Mouse (Mus musculus) brown adipose tissue, adult 24 weeks (tissue): ENCODE results near the gene Pik3r4. TPM values are rescaled to one million over a fixed set of nuclear protein-coding genes. Genes with fewer than 3 reads are reported as not detected.
"Not testable (repeated sequence)": the region's sequence is repeated elsewhere in the genome, so short reads cannot be mapped to it uniquely, and the experiment has no call there.

Source experiments
- H3K27ac ChIP-seq: fragments of 200-500 bp; replicated peaks from 2 replicates; pipeline ENCODE4 v1.5.1; 2012; ENCODE audit warnings: low read depth, mild to moderate bottlenecking, low read length
- H3K4me1 ChIP-seq: fragments of 200-500 bp; 2 replicates; pipeline ENCODE4 v1.6.1; 2012; ENCODE audit warnings: low read length, mixed read lengths; ENCODE audit not compliant: control insufficient read depth, insufficient read depth, insufficient read length
- H3K4me3 ChIP-seq: fragments of 200-500 bp; 2 replicates; pipeline ENCODE4 v1.5.1; 2012; ENCODE audit warnings: low read depth, mild to moderate bottlenecking, low read length, moderate library complexity; ENCODE audit not compliant: insufficient read depth
- polyA plus RNA-seq: library from polyadenylated mRNA; stranded (reverse); fragments of >200 nt; gene quantifications from 2 replicates; pipeline ENCODE4 v1.2.4, GENCODE M21; 2012; ENCODE audit not compliant: missing spikeins, insufficient read depth, insufficient read length

Gene Pik3r4
- 8.1 and 10.5 TPM in 2 replicates for polyA plus RNA-seq

DNA sequence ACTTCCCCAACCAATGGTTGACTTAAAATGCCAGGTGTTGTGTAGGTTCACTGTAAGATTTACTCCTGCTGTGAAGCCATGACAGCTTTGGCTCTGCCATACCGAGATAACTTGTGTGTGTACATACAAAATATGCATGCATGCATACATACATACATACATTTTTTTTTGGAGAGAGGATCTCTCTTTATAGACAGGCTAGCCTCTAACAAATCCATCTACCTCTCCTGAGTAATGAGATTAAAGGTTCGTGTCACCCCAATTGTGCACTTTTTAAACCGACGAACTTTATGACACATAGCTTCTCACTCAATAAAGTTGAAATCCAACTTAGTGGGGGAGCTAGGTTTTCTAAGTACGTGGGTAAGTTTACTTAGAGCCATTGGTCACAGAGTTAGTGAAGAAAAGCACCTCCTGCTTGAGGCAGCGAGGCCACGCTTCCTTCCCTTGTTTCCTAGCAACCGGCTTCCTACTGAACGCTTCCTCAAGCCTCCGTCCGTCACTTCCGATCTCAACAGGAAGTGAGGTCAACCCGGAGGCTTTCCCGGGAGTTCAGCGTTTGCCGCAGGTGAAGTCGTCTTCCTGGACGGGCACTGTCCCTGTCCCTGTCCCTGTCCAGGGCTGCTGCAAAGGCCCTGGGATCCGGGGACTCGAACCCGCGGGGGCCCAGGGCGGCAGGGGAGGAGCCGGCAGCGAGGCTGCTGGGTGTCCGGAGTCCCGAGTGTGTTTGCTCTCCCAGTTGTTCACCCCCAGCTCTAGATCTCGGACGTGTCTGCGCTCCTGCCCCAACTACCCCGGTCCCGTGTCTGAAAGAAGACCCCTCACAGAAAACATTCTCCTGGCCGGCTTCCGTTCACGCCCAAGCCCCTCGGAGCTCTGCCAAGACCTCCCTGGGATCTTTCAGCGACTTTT lies at the start of gene Pik3r4:
Gene Pik3r4 (plus strand): TSS at position 519 of the 912 bp plus-strand sequence.
- peak within 1 kb of the TSS; percentile 94 for H3K4me3 ChIP-seq
- H3K4me1 ChIP-seq = no peaks in the 10 kb centered on the region; the same call in 1 of the 2 replicates
- H3K27ac ChIP-seq = peak within 1 kb of the TSS; percentile 52

DNA sequence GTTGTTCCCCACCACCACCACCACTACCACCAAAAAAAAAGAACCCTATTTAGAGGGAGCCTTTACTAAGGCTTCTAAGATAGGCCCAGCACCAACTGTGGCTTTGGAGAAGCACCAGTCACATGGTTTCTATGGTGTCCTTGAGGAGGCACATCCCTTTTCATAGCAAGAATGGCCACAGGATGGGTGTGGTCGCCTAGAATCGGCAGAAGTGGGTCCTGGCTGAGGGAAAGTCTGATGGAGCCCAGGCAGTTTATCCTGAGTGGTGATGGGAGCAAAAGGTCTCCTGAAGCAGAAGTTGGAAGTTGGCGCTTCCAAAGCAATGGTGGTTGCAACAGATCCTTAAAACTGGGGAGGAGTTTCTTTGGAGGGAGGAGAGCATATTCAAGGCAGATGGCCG lies 43.9 kb upstream of the Pik3r4 start:
- Histone ChIP-seq H3K4me3 (no peak overlapping the region), H3K4me1 (no peaks in the 10 kb centered on the region), H3K27ac (no peak overlapping the region)

GRCm38 (mm10) chr9:105611980-105612771 lies 30.6 kb upstream of the Pik3r4 start:
- Histone ChIP-seq H3K4me3 (no peak overlapping the region), H3K27ac (no peak overlapping the region; the same call in 1 of the 2 replicates), H3K4me1 (peaks cover 4% of the 10 kb centered on the region)

DNA sequence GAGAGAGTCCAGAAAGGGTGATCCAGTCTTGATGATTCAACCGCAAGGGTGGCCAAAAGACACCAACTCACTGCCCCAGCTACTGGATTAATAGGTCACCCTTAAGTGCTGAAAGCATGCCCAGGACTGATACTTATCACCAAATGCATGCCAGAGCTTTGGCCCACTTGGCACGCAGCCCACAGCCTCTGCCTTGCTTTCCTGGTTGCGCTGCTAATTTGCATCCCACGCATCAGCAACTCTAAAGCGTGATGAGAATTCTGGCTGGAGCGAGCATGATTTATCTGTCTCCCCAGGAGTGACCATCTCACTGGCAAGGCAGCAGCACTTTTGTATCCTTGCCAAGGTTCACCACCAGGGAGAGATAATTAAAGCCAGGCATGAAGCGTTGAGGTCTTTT lies 29.9 kb upstream of the Pik3r4 start:
- H3K27ac ChIP-seq = no peak overlapping the region
- peaks cover 4% of the 10 kb centered on the region for H3K4me1 ChIP-seq

GRCm38 (mm10) chr9:105615952-105616351 lies 26.8 kb upstream of the Pik3r4 start:
- H3K4me1 ChIP-seq = peaks cover 4% of the 10 kb centered on the region
- H3K27ac ChIP-seq = no peak overlapping the region
- no peak overlapping the region for H3K4me3 ChIP-seq

More for the DNA sequence above, 29.9 kb upstream of the Pik3r4 start:
- H3K4me3 ChIP-seq = no peak overlapping the region

- H3K4me3 ChIP-seq, H3K27ac ChIP-seq, H3K4me1 ChIP-seq: not testable (repeated sequence)
These were observed 25.5 kb upstream of the Pik3r4 start for GRCm38 (mm10) chr9:105617274-105617673.

DNA sequence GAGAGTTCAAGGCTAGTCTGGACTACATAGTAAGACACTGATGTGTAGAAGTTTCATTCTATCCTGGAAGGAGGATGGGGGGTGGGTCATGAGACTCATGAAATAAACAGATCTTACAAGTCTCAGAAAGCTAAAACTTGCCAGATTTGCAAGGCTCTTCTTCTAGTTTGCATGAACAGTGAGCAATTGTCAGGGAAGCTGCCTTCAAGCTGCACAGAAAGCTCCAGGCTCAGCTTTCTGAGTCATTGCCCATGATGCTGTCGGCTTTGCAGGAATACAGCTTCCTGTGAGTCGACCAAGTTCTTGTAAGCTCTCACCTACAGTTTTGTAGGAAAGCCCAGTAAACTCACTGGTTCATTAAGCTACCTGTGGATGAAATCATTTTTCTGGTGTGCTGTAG lies 8.8 kb upstream of the Pik3r4 start:
- Histone ChIP-seq H3K4me1 (no peaks in the 10 kb centered on the region), H3K27ac (no peak overlapping the region), H3K4me3 (no peak overlapping the region)

- not testable (repeated sequence) for H3K4me1 ChIP-seq, H3K4me3 ChIP-seq, H3K27ac ChIP-seq
These were observed 1.4 kb upstream of the Pik3r4 start for GRCm38 (mm10) chr9:105641377-105641776.

- Histone ChIP-seq H3K27ac (no peak overlapping the region), H3K4me1 (no peaks in the 10 kb centered on the region), H3K4me3 (no peak overlapping the region)
These were observed 13.4 kb downstream of the Pik3r4 start for GRCm38 (mm10) chr9:105656189-105656588.

- H3K4me3 ChIP-seq = no peak overlapping the region
- no peaks in the 10 kb centered on the region for H3K4me1 ChIP-seq
- no peak overlapping the region for H3K27ac ChIP-seq
These were observed 15.4 kb downstream of the Pik3r4 start for GRCm38 (mm10) chr9:105658216-105658615.

- Histone ChIP-seq H3K4me1 (no peaks in the 10 kb centered on the region), H3K27ac (no peak overlapping the region), H3K4me3 (no peak overlapping the region)
These were observed 17.1 kb downstream of the Pik3r4 start for GRCm38 (mm10) chr9:105659877-105660276.

DNA sequence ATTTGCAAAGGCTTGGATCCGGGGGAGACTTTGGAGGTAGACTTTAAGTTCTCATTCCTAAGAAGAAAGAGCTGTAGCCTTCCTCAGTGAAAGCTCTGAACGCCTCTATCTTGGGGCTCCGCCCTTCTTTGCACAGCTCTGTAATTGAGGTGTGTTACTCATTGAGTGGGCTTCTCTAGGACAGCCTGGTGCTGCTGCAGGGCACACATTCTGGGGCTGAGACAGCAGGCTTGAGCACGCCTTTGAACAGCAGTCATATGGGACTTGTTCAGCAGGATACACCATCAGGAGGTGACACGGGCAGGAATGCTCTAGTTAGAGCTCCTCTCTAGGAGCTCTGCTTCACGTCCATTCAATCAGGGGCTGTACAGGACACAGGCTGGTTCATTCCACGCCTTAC lies 22.5 kb downstream of the Pik3r4 start:
- Histone ChIP-seq H3K27ac (no peak overlapping the region), H3K4me3 (no peak overlapping the region), H3K4me1 (no peaks in the 10 kb centered on the region)

- Histone ChIP-seq H3K4me3 (no peak overlapping the region), H3K4me1 (no peaks in the 10 kb centered on the region), H3K27ac (no peak overlapping the region)
These were observed 28.1 kb downstream of the Pik3r4 start for GRCm38 (mm10) chr9:105670916-105671315.

DNA sequence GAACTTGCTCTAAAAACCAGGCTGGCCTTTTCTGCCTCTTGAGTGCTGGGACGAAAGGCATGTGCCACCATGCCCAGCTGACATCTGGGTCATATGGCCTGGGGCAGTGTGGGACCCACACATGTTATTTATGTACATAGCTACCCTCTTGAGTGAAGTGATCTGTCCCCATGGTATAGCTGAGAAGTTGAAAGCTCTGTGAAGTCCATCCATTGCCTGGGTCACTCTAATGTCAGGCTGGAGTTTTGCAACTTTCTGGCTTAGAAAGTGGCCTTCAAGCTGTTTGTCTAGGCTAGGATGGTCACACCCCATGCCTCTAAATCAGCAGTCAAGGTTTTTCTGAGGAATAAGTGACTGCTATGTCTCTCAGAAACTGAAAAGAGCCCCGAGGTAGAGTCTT lies 29.3 kb downstream of the Pik3r4 start:
- Histone ChIP-seq H3K27ac (no peak overlapping the region), H3K4me1 (no peaks in the 10 kb centered on the region), H3K4me3 (no peak overlapping the region)

DNA sequence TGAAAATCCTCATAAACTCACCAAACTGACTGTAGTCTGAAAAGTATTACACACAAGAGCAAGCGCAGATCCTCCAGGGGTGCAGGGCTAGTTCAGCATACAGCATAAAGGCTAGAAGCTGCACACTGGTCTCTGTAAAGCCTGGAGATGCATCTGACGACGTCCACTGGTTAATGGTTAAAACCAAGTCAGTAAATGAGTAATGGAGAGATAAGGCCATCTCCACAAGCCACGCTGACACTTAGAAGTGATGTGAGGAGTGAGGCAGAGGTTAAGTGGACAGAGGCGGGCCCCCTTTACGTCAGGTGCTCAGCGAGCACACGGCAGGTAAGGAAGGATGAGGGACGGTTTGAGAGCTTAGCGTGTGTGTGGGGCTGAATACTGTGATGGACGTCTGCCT lies 33.2 kb downstream of the Pik3r4 start:
- no peak overlapping the region for H3K27ac ChIP-seq
- H3K4me1 ChIP-seq = no peaks in the 10 kb centered on the region
- H3K4me3 ChIP-seq = no peak overlapping the region
